Mouse (Mus musculus) urinary bladder, postnatal 4 days (tissue): ENCODE measurements around the gene Cpsf4.
"Not testable (repeated sequence)": the region's sequence is repeated elsewhere in the genome, so short reads cannot be mapped to it uniquely, and the experiment has no call there.

ENCODE experiments used
- DNase-seq, 2 experiments: peaks; one replicate each; pipeline ENCODE4 v3.0.0; 2021 to 2022; ENCODE audit warnings: low spot score in 2 of 2

Gene Cpsf4

DNA sequence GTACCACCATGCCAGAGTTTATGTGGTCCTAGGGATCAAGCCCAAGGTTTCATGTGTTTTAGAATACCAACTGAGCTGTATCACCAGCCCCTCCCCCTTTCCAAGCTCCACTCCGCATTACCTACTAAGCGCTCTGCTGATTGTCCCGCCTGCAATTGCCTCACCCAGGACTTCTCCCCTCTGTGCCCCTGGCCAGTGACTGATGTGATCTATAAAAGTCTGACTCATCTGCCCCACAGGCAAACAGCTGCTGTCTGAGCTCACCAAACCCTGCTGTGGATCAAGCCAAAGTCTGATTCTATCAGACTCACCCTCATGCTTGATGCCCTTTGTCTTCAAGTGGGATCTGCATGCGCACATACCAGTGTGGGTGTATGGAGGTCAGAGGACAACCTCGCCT lies 55.8 kb downstream of the Cpsf4 start:
- no peak for DNase-seq

DNA sequence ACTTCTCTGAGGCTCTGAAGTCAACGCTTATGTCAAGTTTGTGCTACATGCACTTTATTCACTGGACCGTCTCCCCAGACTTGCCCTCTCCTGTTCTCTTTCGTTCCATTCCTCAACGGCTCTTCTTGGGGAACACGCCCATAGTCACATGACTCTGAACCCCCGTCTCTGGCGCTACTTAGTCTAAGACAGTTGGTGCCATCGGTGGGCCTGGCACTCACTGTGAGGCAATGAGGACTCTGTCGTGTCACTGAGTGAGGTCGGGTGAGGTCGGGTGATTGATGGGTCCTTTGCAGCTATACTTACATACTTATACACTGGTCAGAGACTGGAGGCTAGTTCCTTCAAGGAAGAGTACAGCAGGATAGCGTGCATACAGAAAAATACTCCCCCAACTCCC lies 56.4 kb downstream of the Cpsf4 start:
- DNase-seq, result no peak

DNA sequence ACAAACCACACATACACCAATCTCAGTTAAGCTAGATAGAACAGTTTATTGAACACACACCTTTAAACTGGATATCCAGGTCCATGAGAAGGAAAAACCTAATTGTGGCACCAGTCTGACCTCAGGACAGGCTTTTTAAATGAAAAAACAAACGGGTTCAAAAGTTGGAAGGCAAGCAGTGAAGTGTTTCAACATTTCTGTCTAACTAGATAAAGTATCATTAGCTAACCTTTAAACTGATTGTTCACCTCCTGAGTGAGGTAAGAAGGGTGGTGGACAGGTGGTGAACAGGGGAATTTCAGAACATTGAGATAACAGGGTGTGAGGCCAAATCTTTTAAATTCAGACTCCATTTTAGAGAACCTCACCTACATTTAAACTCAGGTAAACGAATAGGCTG lies 59.4 kb downstream of the Cpsf4 start:
- no peak for DNase-seq

DNA sequence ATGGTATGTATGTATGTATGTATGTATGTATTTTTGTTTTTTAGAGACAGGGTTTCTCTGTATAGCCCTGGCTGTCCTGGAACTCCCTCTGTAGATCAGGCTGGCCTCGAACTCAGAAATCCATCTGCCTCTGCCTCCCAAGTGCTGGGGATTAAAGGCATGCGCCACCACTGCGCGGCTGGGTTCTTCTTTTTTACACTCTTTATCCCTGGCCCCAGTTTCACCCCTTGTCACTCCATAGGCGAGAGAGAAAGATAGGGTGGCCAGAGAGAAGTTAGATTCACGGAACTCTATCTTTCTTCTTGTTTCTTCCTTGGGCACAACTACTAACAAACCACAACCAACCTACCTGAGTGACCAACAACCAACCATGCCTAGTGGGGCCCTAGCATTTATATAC lies 62.3 kb downstream of the Cpsf4 start:
- DNase-seq, result not testable (repeated sequence)

DNA sequence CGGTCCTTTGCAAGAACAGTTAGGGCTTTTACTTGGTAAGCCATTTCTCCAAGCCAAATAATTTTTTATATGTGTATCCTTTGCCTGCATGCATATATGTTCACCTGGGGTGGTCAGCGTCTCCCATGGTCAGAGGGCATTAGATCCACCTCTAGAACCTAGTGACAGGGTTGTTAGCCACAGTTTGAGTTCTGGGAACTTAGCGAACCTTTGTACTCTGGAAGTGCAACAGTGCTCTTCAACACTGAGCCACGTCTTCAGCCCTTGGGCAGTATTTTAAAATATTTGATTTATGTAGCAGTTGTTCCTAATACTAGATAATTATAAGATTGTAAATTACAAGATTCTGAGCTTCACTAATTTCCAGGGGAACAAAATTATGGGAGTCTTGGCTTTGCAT lies 63.6 kb downstream of the Cpsf4 start:
- no peak for DNase-seq

DNA sequence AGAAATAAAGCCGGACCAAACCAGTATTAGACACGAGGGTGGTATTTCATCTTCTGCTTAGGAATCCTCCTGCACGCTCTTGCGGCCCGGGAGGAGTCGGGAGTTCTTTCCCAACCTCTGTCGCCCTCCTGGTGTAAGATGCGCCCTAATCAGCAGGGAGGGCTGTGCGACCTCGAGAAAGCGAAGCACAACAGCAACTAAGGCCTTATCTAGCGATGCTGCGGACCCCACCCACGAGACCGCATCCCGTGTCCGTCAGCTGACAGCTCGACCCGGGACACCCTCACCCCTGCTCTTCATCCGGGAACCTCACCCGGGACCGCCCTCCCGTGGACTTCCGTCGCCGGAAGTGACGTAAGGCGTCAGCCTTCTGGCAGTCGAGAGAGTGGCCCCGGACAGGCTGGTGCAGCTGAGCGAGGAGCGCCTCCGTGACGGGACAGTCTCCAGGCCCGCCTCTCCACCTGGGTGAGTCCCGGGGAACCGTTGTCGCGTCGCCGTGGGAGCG lies 64.4 kb downstream of the Cpsf4 start, which contains the start of gene Zfp655:
Gene Zfp655, plus strand, starts transcription at position 349 of the 505 bp plus-strand sequence.
- DNase-seq, result peak; percentile 96 to 98
